Mouse (Mus musculus): Measurements from ENCODE around the gene Pglyrp1. TPM values are rescaled to one million over a fixed set of nuclear protein-coding genes. Genes with fewer than 3 reads are reported as not detected.

The Pglyrp1 gene
- total RNA-seq, 1 experiment, result 0.89 TPM

DNA sequence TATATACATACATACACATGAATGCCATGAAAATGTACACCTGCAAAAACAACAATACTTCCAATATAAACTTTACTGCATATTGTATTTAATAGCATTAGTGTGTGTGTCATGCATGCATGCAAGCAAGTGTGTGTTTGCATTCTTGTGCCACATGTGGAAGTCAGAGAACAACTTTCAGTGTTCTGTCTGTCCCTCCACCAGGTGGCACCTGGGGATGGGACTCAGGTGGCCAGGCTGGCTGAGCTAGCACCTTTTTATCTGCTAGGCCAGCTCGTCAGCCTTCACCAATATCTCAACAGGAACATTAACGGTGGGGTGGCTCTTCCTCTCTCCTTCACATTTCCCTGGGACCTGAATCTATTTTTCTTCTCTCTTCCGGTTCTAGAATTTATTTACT lies 31.4 kb downstream of the Pglyrp1 start:
- Histone ChIP-seq H3K36me3 (ENCODE audit: control insufficient read depth, insufficient read depth, low read length, poor library complexity, severe bottlenecking) (peaks cover 12% of the 10 kb centered on the region; the same call in 1 of the 2 replicates), H3K4me1 (ENCODE audit: control insufficient read depth in 2 of 2, insufficient read depth in 2 of 2, low read length in 2 of 2, poor library complexity in 1 of 2) (peaks cover 3 to 12% of the 10 kb centered on the region in 2 experiments; a peak in 2 of 4 replicates)

DNA sequence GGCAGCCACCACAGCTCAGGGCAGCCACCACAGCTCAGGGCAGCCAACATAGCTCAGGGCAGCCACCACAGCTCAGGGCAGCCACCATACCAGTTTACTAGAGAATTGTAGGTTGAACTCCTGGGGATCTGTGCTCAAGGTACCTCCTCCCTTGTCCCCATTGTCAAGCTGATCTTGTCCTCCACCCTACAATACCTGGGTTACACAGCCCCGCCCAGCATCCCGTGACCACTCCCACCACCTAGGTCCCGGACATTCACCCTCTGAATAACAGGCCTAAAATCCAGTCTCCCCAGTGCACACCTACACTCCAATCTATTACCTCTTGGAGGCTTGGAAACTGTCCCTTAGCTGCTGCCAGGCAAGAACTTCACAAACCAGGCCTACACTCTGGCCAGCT lies 33.8 kb downstream of the Pglyrp1 start:
- H3K9ac ChIP-seq (ENCODE audit: insufficient read depth, low read depth, low read length, poor library complexity, severe bottlenecking), result no peak overlapping the region
- H3K36me3 ChIP-seq (ENCODE audit: control insufficient read depth, insufficient read depth, low read length, poor library complexity, severe bottlenecking), result peaks cover 7% of the 10 kb centered on the region; the same call in 1 of the 2 replicates
- H3K4me1 ChIP-seq (ENCODE audit: control insufficient read depth in 2 of 2, insufficient read depth in 2 of 2, low read length in 2 of 2, poor library complexity in 1 of 2), result peaks cover 3 to 17% of the 10 kb centered on the region in 2 experiments; a peak in 2 of 4 replicates
- H3K4me3 ChIP-seq (ENCODE audit: insufficient read depth in 1 of 2, low read depth in 1 of 2, low read length in 2 of 2, poor library complexity in 1 of 2, severe bottlenecking in 1 of 2), result no peak overlapping the region
- in situ Hi-C loops (cut with MboI; ENCODE audit: low sequenced_read_pairs in 2 of 2, unreplicated experiment in 2 of 2), result no loop called here
- DNase-seq (ENCODE audit: low read depth, low spot score), result no peak
- peak overlapping the region; percentile 3; the same call in 1 of the 2 replicates for H3K27ac ChIP-seq (ENCODE audit: insufficient read depth, low read depth, low read length, poor library complexity, severe bottlenecking)
- H3K9me3 ChIP-seq (ENCODE audit: control insufficient read depth, insufficient read depth, low read depth, low read length), result no peaks in the 10 kb centered on the region
- no peak for TF ChIP-seq CHD2 (IDR thresholded peaks at IDR 0.05; ENCODE audit: low read depth, low read length)
- no peak for TF ChIP-seq HCFC1 (IDR thresholded peaks at IDR 0.05; ENCODE audit: borderline replicate concordance, insufficient read depth, low read length)
- no peak for TF ChIP-seq ZNF384 (IDR thresholded peaks at IDR 0.05; ENCODE audit: low read depth, low read length)
- TF ChIP-seq ZC3H11A (IDR thresholded peaks at IDR 0.05; ENCODE audit: borderline replicate concordance, low read depth, low read length), result no peak
- TF ChIP-seq MAFK (IDR thresholded peaks at IDR 0.05; ENCODE audit: insufficient read depth, low read depth, low read length), result no peak

More for the DNA sequence above, 31.4 kb downstream of the Pglyrp1 start:
- no peaks in the 10 kb centered on the region for H3K9me3 ChIP-seq (ENCODE audit: control insufficient read depth, insufficient read depth, low read depth, low read length)
- no peak overlapping the region for H3K9ac ChIP-seq (ENCODE audit: insufficient read depth, low read depth, low read length, poor library complexity, severe bottlenecking)
- DNase-seq (ENCODE audit: low read depth, low spot score), result no peak
- no peak for TF ChIP-seq ZNF384 (IDR thresholded peaks at IDR 0.05; ENCODE audit: low read depth, low read length)
- no peak for TF ChIP-seq CHD2 (IDR thresholded peaks at IDR 0.05; ENCODE audit: low read depth, low read length)
- no peak for TF ChIP-seq MAFK (IDR thresholded peaks at IDR 0.05; ENCODE audit: insufficient read depth, low read depth, low read length)
- TF ChIP-seq HCFC1 (IDR thresholded peaks at IDR 0.05; ENCODE audit: borderline replicate concordance, insufficient read depth, low read length), result no peak
- no peak for TF ChIP-seq ZC3H11A (IDR thresholded peaks at IDR 0.05; ENCODE audit: borderline replicate concordance, low read depth, low read length)
- in situ Hi-C loops (cut with MboI; ENCODE audit: low sequenced_read_pairs in 2 of 2, unreplicated experiment in 2 of 2), result no loop called here
- no peak overlapping the region for H3K4me3 ChIP-seq (ENCODE audit: insufficient read depth in 1 of 2, low read depth in 1 of 2, low read length in 2 of 2, poor library complexity in 1 of 2, severe bottlenecking in 1 of 2)
- H3K27ac ChIP-seq (ENCODE audit: insufficient read depth, low read depth, low read length, poor library complexity, severe bottlenecking), result no peak overlapping the region

DNA sequence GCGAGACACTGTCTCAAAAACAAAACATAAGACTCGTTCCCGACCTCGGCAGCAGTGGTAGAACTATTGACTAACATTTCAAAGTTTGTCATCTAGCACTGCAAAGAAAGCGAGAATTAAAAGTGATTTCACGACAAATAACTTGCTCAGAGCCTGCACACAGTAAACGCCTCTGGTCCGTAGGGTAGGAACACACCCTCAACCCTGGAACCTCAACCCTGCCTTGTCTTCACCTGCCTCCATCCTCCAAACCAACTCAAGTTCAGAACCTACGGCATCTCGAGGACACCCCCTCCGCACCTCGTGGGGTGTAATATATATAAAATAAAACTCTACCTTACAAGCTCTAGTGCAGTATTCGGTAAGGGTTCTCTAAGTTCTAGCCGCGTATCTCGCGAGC lies 38.7 kb downstream of the Pglyrp1 start:
- in situ Hi-C loops (cut with MboI; ENCODE audit: low sequenced_read_pairs in 2 of 2, unreplicated experiment in 2 of 2), result no loop called here
- no peaks in the 10 kb centered on the region for H3K9me3 ChIP-seq (ENCODE audit: control insufficient read depth, insufficient read depth, low read depth, low read length)
- no peak for DNase-seq (ENCODE audit: low read depth, low spot score)
- H3K9ac ChIP-seq (ENCODE audit: insufficient read depth, low read depth, low read length, poor library complexity, severe bottlenecking), result peak overlapping the region; percentile 97
- TF ChIP-seq HCFC1 (IDR thresholded peaks at IDR 0.05; ENCODE audit: borderline replicate concordance, insufficient read depth, low read length) (no peak), CHD2 (IDR thresholded peaks at IDR 0.05; ENCODE audit: low read depth, low read length) (no peak), MAFK (IDR thresholded peaks at IDR 0.05; ENCODE audit: insufficient read depth, low read depth, low read length) (no peak), ZNF384 (IDR thresholded peaks at IDR 0.05; ENCODE audit: low read depth, low read length) (no peak), ZC3H11A (IDR thresholded peaks at IDR 0.05; ENCODE audit: borderline replicate concordance, low read depth, low read length) (no peak)
- H3K4me3 ChIP-seq (ENCODE audit: insufficient read depth in 1 of 2, low read depth in 1 of 2, low read length in 2 of 2, poor library complexity in 1 of 2, severe bottlenecking in 1 of 2), result peak overlapping the region; percentile 98 to 99
- no peak overlapping the region for H3K27ac ChIP-seq (ENCODE audit: insufficient read depth, low read depth, low read length, poor library complexity, severe bottlenecking)
- peaks cover 3 to 13% of the 10 kb centered on the region in 2 experiments; a peak in 1 of 4 replicates for H3K4me1 ChIP-seq (ENCODE audit: control insufficient read depth in 2 of 2, insufficient read depth in 2 of 2, low read length in 2 of 2, poor library complexity in 1 of 2)
- H3K36me3 ChIP-seq (ENCODE audit: control insufficient read depth, insufficient read depth, low read length, poor library complexity, severe bottlenecking), result no peaks in the 10 kb centered on the region

DNA sequence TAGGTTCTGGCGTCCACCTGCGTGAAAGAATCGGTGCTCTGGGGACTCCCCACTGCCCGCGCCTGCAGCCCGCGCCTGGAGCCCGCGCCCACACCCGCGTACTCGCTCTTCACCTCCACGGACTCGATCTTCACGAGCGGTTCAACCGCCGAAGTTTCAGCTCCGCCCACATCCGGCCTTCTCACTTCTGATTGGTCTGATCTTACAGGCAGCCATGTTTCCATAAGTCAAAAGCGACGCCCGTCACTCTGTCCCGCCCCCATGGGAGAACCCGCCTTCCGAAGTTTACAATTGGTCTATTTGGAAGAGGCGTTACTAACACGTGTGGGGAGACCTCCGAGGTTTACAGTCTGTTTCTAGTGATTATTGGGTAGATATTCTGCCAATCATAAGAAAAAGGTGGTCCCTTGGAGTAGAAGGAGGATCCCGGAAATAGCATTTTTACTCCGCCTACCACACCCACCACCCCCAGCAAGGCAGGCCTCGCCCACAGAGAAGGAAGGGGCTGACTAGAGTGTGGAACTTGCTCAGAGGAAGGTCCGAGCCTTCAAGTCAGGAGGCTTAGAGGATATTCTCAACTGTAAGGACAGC lies 39.2 kb downstream of the Pglyrp1 start, which contains the start of gene Ccdc61:
Gene Ccdc61 (minus strand): TSS at position 175 of the 591 bp plus-strand sequence.
- no peaks in the 10 kb centered on the region for H3K36me3 ChIP-seq (ENCODE audit: control insufficient read depth, insufficient read depth, low read length, poor library complexity, severe bottlenecking)
- no peaks in the 10 kb centered on the region for H3K9me3 ChIP-seq (ENCODE audit: control insufficient read depth, insufficient read depth, low read depth, low read length)
- H3K9ac ChIP-seq (ENCODE audit: insufficient read depth, low read depth, low read length, poor library complexity, severe bottlenecking), result peak within 1 kb of the TSS; percentile 97
- peak; percentile 98 for DNase-seq (ENCODE audit: low read depth, low spot score)
- no peak within 1 kb of the TSS for H3K27ac ChIP-seq (ENCODE audit: insufficient read depth, low read depth, low read length, poor library complexity, severe bottlenecking)
- in situ Hi-C loops (cut with MboI; ENCODE audit: low sequenced_read_pairs in 2 of 2, unreplicated experiment in 2 of 2), result no loop called here
- peaks cover 0 to 7% of the 10 kb centered on the region in 2 experiments; a peak in 1 of 4 replicates for H3K4me1 ChIP-seq (ENCODE audit: control insufficient read depth in 2 of 2, insufficient read depth in 2 of 2, low read length in 2 of 2, poor library complexity in 1 of 2)
- TF ChIP-seq ZNF384 (IDR thresholded peaks at IDR 0.05; ENCODE audit: low read depth, low read length) (no peak), CHD2 (IDR thresholded peaks at IDR 0.05; ENCODE audit: low read depth, low read length) (peak; percentile 91)
- H3K4me3 ChIP-seq (ENCODE audit: insufficient read depth in 1 of 2, low read depth in 1 of 2, low read length in 2 of 2, poor library complexity in 1 of 2, severe bottlenecking in 1 of 2), result peak within 1 kb of the TSS; percentile 98 to 99
